Mouse (Mus musculus): ENCODE measurements around the gene Ncf1.

Gene Ncf1

DNA sequence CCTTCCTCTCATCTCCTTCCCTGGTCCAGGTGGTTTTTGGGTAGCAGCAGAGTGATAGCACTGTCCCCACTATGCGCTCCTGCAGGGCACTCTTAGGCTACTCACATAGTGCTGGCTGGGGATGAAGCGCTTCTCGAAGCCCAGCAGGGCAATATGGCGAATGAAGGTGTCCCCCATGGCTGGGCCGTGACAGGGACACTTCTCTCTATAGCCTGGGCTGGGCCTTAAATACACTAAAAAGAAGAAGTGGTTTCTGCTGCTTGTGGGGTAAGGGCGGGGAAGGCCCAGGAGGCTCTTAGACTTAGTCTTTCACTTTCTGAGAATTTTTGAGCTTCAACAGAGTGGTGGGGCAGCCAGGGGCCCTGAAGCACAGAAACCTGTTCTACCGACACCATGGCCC is at the start of gene Ncf1:
TSS of gene Ncf1 (minus strand) at position 235 of the 400 bp plus-strand sequence.
- DNase-seq: peak; percentile 81 to 84

DNA sequence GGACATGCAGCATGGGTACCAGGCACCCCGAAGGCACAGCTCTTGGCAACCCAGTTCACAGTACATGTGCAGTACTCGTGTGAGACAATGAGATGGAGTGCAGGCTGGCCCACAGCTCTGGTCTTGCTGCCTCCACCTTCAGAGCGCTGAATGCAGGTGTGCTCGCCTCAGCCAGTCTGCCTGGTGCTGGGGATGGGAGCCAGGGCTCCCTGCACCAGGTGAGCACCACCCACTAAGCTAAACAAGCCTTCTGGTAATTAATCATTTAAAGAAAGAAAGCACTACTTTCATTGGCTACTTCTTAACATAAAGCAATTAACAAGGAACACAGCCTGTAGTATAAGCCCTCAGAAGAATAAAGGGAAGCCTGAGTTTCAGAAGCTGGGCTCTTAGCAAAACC is 47.7 kb upstream of the Ncf1 start:
- no peak for DNase-seq

DNA sequence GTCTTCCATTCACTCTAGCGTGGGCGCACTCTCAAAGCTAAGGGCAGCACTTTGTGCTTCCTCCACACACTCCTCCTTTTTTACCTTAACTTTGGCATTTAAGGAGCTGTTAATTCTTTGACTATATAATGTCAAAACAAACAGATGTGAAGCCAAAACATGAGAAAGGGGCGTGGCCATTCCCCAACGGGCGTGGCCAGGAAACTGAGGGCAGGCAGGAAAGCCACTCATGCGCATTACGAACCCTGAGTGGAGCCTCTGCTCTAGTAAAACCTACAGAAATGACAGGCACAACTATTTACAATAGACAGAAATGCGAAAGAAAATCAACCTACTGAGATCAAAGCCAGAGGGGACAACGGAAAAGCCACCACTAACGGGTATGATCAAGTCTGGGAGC is 46.1 kb upstream of the Ncf1 start:
- no peak for DNase-seq

DNA sequence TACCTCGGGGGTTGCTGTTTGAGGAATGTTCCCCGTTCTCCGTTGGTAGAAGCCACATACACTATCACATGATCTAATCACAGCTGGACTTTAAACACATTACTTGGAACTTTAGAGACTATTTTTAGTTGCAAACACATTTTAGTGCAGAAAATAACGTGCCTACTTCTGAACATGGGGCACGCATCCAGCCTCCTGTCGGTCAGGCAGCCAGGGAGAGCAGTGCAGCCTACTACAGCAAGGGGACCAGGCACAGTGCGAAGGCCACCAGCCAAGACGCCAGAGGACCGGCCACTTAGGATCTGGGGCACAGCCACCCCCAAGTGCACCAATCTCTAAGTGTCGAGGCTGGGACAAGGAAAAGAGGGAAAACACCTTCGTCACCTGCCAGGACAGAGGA is 45.6 kb upstream of the Ncf1 start:
- DNase-seq: no peak

DNA sequence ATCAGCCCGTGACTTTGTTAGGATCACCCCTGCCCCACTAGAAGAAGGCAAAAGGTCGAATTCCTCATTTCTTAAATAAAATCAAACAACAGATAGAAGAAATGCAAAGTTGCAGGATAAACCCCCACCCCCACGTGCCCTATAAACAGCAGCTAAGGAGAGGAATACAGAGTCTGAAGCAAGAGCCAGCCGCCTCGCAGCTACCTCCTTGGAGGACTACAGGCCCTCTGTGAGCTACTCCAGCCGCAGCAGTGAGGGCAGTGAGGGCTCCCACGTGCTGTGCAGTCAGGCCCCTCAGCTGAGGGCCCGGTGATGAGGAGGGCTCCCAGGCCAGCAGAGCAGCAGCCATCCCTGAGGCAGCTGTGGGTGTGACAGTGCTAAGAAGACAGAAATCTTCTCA is 44.3 kb upstream of the Ncf1 start:
- DNase-seq: no peak

DNA sequence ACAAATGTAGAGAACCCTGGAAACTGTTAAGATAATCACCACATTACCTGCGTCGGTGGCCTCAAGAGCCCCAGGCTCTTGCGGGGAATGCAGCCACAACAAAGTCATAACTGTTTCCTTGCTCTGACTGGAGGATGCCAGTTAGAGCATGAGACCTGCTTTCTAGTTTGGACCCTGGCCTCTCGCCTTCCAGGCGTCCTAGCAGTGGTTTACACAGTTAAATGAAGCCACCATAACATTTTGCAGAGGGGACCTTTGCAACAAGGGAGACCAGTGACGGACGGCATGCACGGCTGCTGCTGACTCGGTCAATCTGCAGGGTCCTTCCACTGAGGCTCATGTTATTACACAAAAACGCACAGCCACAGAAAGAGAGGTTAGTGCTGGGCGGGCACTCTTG is 43.3 kb upstream of the Ncf1 start:
- DNase-seq: no peak

DNA sequence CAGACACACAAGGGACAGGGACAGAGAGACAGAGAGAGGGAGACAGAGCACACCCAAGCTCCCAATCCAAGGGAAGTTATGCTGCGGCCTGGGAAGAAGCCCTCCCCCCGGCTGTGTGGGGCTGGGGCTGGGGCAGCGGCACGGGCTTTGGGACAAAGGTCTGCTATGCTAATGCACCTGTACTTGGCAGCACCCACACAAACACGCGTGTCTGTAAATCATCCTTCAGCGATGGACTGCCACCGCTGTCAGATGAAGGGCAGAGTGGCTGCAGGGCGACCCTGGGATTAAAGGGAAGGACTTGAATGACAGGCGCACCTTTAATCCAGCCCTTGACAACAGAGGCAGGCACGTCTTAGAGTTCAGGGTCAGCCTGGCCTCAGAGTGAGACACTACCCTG is 42.0 kb upstream of the Ncf1 start:
- DNase-seq: no peak

DNA sequence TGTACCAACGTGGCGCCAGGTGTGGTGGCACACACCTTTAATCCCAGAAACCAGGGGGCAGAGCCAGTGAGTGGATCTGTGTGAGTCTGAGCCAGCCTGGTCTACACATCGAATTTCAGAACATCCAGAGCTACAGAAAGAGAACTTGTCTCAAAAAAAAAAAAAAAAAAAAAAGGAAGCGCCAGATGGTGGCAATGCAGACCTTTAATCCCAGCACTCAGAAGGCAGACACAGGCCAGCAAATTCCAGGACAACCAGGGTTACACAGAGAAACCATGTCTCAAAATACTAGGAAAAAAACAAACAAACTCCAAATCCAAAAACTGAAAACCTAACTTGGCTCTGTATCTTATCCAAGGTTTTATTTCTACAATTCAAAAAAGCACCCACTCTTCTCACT is 41.1 kb upstream of the Ncf1 start:
- DNase-seq: no peak

DNA sequence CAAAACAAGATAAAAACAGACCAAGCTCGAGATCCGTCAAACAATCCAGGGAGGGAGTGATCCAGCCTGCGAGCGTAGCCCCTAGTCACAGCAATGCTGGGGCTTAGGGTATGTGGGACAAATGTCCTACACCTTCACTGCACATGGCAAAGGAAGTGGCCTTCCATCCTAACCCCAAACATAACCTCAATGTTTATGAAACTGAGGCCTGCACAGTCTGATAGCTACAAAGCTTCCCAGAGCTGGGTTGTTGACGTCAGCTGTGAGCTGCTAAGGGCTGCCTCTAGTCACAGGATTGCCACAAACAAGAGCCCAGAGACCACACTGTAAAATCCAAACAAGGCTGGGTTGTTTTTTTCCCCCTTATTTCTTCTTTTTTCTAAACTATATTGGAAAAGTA is 40.3 kb upstream of the Ncf1 start:
- DNase-seq: no peak

DNA sequence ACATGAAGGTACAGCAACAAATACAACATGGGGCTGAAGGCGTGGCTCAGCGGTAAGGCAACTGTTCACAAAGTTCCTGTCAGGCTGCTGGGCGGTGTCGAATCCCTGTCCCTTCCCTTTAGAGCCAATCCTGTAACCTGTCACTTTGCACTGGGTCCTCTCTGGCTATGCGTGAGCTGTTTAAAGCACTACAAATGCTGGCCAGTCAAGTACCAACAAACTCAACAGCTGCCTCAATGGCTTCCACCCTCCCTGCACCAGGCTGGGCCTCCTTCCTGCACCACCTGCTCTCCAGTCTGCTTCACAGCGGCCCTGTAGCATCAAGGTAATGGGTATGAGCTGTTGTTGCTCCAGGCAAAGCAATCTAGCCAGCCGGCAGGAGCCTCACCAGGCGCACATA is 39.3 kb upstream of the Ncf1 start:
- DNase-seq: no peak

DNA sequence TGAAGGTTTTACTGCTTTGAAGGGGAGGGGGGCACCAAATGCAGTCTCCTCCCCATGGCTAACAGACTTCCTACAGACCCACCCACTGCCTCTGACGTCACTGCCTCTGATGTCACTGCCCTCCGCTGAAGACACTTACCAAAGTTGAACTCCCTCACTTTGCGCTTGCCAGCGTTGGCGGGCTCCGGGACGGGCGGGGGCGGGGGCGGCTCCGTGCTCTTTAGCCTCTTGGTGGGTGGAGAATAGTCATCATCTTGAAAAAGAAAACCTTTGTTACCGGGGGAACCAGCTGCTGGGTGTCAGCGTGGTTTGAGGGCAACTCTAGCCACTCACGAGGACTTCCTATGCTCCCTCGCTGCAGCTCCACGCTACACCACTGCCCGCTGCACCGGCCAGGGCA is 37.0 kb upstream of the Ncf1 start:
- no peak for DNase-seq

DNA sequence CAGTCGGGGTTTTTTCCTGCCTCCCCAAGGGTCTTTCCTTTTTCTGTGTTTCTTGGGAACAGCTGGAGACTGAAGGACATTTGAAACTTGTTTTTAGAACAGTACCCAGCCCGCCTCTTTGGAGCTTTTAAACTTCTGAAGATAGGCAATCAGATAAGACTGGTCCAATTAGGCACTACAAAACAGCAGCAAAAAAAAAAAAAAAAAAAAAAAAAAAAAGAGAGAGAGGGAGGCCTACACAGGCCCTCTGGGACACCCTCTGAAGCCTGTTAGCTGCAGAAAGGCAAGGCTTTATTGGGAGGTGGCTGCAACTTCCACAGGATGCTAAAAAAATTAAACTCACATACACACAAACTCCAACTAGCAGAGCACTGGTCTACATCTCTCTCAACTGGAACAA is 36.5 kb upstream of the Ncf1 start:
- DNase-seq: no peak

DNA sequence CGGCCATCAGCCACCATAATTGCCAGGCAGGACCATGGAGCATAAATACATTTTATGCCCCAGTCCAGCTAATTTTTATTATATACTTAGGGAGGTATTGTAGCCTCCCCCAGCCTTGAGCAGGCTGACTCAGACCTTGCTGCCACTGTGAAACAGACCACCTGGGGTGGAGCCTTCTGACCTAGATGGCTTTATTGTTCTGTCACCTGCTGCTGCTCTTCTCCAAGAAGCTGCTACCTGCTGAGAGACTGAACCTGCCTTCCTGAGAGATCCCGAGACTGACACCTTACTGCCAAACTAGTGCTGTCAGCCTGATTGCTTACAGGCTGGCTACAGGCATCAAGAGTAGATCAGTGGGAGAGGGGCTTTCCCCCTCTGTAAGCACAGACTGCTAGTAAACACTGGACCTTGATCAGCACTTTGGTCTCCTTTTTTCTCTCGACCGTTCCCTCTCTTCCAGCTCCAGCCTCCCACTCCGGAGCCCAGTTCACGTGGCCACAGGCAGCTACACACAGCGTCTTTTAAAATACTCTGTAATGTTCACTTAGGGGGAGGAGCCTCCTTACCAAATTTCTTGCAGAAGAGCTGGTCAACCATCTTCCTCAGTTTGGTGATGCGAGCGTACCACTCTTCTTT is 30.7 kb upstream of the Ncf1 start:
- no peak for DNase-seq

DNA sequence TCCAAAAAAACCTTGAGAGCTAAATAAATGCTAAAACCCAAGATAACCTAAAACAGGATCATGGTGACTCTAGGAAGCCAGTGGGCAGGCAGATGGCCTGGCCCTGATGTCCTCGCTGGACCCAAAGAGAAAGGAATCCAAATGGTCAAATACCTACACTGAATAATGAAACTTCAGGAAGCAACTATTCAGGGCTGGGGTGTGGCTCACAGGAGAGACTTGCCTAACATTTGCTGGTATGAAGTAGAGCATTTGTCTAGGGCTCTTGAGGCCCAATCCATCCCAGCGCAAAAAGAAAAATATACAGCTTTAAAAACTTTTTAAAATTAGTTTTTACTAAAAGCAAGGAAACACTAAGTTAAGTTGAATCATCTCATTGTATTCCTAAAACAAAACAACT is 29.5 kb upstream of the Ncf1 start:
- DNase-seq: no peak

DNA sequence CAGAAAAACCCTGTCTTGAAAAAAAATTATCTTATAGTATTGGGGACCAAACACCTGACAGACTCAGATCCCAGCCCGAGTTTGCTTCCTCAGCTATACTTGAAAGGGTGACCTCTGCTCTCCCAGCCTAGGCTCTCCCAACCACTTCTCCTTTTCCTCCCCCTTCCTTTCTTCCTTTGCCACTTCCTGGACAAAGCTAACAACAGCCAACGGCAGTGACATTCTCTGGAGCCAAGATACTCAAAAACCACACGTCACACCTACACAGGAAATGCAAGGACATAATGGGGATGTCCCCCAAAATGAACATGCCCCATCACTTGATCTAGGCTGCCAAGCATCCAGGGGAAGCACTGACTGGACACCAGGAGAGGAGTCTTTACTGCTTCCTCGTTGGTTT is 29.0 kb upstream of the Ncf1 start:
- no peak for DNase-seq

DNA sequence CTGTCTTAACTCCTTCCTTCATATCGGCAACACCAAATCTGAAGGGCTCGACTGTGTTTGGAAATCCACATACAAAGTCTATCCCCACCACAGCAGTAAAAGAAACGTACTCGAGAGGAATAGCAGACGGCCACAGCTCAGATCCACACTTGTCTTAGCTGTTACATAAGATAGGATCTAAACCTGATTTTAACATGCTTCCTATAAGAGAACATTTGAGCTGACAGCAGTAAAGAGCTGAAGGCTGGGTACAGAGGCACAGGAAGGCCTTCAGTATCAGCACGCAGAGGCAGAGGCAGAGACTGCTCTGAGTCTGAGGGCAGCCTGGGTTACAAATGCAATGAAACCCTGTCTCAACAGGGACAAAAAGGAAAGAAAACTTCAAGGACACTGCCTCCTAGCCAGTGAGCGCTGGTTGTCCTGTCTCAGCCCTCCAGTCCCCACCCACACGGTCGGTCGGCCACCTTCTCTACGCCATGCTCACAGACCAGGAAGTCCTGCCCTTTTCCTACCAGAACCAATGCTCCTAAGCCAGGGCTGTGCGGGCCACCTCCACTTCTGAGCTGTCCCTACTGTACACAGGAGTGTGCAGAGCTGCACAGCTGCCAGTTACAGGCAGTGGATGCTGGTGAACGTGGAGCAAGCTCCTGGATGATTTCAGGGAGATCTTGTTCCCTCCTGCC is 28.1 kb upstream of the Ncf1 start:
- no peak for DNase-seq

DNA sequence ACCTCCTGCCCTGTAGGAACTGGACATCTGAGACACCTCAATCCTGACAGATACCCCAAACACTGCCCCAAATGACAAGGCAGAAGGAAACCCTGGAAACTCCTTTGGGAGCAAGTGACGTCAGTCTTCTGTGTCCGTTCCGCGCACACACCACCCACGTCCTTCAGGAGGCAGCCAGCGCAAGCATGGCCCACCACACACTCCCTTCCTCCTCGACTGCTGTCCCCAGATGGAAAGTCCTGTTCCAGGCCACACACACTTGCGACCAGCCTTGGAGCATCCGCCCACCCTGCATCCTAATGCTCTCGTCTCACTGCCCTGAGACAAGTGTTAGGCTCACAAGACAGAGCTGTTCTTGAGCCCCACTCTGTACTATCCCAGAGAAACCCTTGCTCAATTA is 25.9 kb upstream of the Ncf1 start:
- no peak for DNase-seq

DNA sequence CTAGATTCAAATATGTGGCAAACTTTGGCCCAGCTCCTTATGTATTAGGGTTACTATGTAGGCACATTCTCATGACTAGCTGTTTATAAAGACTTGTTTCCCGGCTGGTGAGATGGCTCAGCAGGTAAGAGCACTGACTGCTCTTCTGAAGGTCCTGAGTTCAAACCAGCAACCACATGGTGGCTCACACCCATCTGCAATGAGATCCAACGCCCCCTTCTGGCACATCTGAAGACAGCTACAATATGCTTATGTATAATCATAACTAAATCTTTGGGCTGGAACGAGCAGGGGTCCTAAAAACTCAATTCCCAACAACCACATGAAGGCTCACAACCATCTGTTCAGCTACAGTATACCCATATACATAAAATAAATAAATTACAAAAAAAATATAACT is 24.4 kb upstream of the Ncf1 start:
- DNase-seq: peak; percentile 61 to 70

DNA sequence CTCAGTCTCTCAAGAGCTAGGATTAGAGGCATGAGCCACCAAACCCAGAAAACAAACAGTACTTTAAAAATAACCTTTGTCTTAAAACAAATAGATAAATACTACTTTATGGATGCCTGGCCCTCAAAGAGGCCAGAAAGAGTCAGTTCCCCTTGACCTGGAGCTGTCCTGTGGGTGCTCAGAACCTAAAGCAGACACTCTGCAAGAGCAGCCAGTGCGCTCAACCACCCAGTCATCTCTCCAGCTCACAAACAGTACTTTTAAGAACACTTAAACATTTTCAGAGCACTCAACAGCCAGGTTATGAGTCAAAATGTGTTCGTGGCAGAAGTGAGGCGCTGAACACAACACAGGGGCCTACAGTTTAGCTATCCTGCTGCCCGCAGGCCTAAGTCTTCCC is 21.7 kb upstream of the Ncf1 start:
- no peak for DNase-seq

DNA sequence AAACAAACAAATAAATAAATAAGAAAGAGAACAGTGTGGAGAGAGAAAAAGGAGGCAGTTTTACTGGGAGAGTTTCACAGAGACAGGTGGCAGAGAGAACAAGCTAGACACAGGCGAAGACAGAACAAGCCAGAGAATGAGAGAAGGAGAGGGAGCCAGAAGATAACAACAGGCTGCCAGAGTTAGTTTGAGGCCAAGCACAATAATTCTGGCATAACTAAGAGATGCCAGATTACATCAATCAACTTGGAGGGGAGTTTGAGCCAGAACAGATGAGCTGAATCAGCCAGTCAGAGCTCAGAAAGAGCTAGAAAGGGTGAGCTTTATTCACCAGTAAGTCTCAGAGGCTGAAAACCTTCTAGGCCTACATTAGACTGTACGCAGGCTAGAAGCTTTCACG is 21.2 kb upstream of the Ncf1 start:
- DNase-seq: no peak

DNA sequence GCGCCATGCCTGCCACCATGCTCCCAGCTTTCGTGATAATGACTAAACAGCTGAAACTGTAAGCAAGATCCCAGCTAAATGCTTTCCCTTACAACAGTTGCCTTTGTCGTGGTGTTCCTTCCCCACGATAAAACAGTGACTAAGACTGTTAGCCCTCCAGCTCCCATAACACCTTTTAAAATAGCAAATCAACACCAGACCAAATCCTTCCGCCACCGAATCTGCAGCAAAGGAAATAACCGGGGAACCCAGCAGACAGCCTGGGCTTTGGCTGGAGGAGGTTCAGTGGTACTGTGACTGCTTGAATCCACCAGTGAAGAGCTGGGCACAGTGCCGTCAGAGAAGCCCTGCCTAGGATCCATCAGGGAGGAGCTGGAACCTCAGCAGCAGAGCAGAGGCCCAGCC is 19.8 kb upstream of the Ncf1 start:
- DNase-seq: no peak

DNA sequence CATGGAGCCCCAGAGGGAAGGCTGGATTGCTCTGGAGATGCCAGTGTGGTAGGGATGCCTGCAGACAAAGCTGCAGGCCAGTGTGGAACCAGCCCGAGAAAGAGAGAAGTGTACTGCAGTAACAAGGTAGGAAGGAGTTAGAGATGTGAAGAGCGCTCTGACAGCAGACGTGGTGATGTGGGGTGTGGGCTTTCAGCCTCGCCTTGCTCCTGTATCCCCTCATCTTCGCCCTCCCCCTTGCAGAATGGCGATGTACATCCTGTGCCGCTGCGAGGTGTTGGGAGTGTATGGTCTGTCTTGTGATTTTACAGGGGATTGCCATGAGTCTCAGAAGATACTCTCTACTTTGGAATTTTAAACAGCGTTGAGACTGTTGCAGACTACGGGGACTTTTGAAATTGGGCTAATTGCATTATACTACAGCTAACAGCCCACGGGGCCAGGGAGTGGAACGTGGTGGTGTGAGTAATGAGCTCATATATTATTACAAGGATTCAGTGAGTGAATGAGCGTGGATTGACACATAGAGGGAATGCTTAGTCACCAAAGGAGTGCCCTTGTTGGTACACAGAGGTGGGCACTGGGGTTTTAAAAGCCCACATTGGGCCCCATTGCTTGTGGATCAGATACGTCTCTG is 19.3 kb upstream of the Ncf1 start:
- no peak for DNase-seq

DNA sequence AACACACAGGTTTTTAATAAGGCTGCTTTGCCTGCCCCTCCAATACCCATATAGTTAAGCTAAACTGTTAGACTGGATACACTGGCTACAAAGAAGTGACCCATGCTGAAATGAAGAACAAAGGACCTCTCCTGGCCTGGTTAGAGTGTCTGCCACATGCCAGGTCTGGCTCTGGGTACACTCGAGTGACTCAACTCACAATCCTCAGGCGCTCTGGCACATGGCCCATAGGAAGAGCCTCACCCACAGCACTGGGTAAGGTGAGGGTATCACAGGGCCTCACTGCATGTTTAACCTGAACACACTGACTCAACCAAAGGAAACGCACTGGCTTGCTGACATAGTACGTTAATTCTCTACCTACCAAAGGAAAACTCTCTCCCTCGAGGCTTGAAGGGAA is 16.7 kb upstream of the Ncf1 start:
- no peak for DNase-seq

DNA sequence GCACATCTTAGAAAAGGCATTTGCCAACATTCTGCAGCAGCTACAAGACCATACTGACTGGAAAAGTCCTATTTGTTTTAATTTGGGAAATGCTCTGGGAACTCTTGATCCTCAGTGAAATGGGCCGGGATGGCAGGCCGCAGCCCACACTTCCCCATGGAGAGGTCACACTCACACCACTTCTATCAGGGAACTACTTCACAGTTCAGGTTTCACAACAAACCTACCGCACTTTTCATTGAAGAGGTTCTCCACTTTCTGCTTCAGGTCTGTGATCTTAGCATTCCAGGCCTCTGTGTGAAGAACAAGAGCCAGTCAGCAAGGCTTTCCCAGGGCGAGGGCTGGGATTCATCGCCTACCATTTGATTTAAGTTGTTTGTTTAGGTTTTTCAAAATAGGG is 15.5 kb upstream of the Ncf1 start:
- no peak for DNase-seq
